Mouse (Mus musculus): ENCODE measurements at regions not wholly inside any gene's neighbourhood (a gene's known extent, or its start where the extent isn't known, plus 50 kb on each side); places are given as distances from the start of the nearest gene placed in this dataset.
"Not testable (repeated sequence)": the region's sequence is repeated elsewhere in the genome, so short reads cannot be mapped to it uniquely, and the experiment has no call there.

- Histone ChIP-seq H3K4me3 (no peak overlapping the region), H3K36me3 (ENCODE audit: control insufficient read depth, insufficient read depth, low read length) (no peaks in the 10 kb centered on the region), H3K27me3 (ENCODE audit: control insufficient read depth, insufficient read depth, low read length) (no peaks in the 10 kb centered on the region), H3K79me2 (replicated peaks; ENCODE audit: control insufficient read depth, insufficient read depth, low read length) (no peaks in the 10 kb centered on the region), H3K4me1 (ENCODE audit: control insufficient read depth, insufficient read depth, low read length) (no peaks in the 10 kb centered on the region), H3K9ac (ENCODE audit: low read depth, low read length) (no peak overlapping the region), H3K27ac (no peak overlapping the region)
- no peak for DNase-seq
- 53% methylated on average over 1 of the region's 1 CpGs for WGBS
- intact Hi-C loops (cut with DNase I): no loop called here
- no peak for TF ChIP-seq POLR2A (IDR thresholded peaks at IDR 0.05; ENCODE audit: insufficient read depth, low read depth, low read length)
- TF ChIP-seq CTCF (IDR thresholded peaks at IDR 0.05): no peak
- TF ChIP-seq EP300 (IDR thresholded peaks at IDR 0.05; ENCODE audit: insufficient read depth, low read depth, low read length): no peak
Observed at GRCm38 (mm10) chr6:14456394-14456793, 298.7 kb downstream of the Ppp1r3a start.

GRCm38 (mm10) chr6:14453321-14453720 is 301.8 kb downstream of the Ppp1r3a start:
- H3K4me1 ChIP-seq (ENCODE audit: control insufficient read depth, insufficient read depth, low read length); intact Hi-C loops (cut with DNase I); H3K36me3 ChIP-seq (ENCODE audit: control insufficient read depth, insufficient read depth, low read length); H3K27me3 ChIP-seq (ENCODE audit: control insufficient read depth, insufficient read depth, low read length); H3K4me3 ChIP-seq; H3K27ac ChIP-seq; DNase-seq; H3K79me2 ChIP-seq (replicated peaks; ENCODE audit: control insufficient read depth, insufficient read depth, low read length); H3K9ac ChIP-seq (ENCODE audit: low read depth, low read length): not testable (repeated sequence)
- WGBS: 69% methylated on average over 3 of the region's 3 CpGs

GRCm38 (mm10) chr6:14431751-14432150 is 323.3 kb downstream of the Ppp1r3a start:
- H3K36me3 ChIP-seq (ENCODE audit: control insufficient read depth, insufficient read depth, low read length): no peaks in the 10 kb centered on the region
- H3K79me2 ChIP-seq (replicated peaks; ENCODE audit: control insufficient read depth, insufficient read depth, low read length): no peaks in the 10 kb centered on the region
- H3K27me3 ChIP-seq (ENCODE audit: control insufficient read depth, insufficient read depth, low read length): no peaks in the 10 kb centered on the region
- WGBS: 84% methylated on average over 1 of the region's 1 CpGs
- H3K4me3 ChIP-seq: no peak overlapping the region
- no peak overlapping the region for H3K27ac ChIP-seq
- intact Hi-C loops (cut with DNase I): no loop called here
- TF ChIP-seq CTCF (IDR thresholded peaks at IDR 0.05) (no peak), EP300 (IDR thresholded peaks at IDR 0.05; ENCODE audit: insufficient read depth, low read depth, low read length) (no peak), POLR2A (IDR thresholded peaks at IDR 0.05; ENCODE audit: insufficient read depth, low read depth, low read length) (no peak)
- no peak for DNase-seq
- H3K4me1 ChIP-seq (ENCODE audit: control insufficient read depth, insufficient read depth, low read length): no peaks in the 10 kb centered on the region
- no peak overlapping the region for H3K9ac ChIP-seq (ENCODE audit: low read depth, low read length)

- H3K36me3 ChIP-seq (ENCODE audit: control insufficient read depth, insufficient read depth, low read length): no peaks in the 10 kb centered on the region
- intact Hi-C loops (cut with DNase I): no loop called here
- no peak for TF ChIP-seq EP300 (IDR thresholded peaks at IDR 0.05; ENCODE audit: insufficient read depth, low read depth, low read length)
- no peak for TF ChIP-seq POLR2A (IDR thresholded peaks at IDR 0.05; ENCODE audit: insufficient read depth, low read depth, low read length)
- no peak for TF ChIP-seq CTCF (IDR thresholded peaks at IDR 0.05)
- WGBS: 44% methylated on average over 4 of the region's 4 CpGs
- DNase-seq: no peak
- no peaks in the 10 kb centered on the region for H3K79me2 ChIP-seq (replicated peaks; ENCODE audit: control insufficient read depth, insufficient read depth, low read length)
- H3K9ac ChIP-seq (ENCODE audit: low read depth, low read length): no peak overlapping the region
- no peaks in the 10 kb centered on the region for H3K4me1 ChIP-seq (ENCODE audit: control insufficient read depth, insufficient read depth, low read length)
- H3K27ac ChIP-seq: no peak overlapping the region
- no peak overlapping the region for H3K4me3 ChIP-seq
- H3K27me3 ChIP-seq (ENCODE audit: control insufficient read depth, insufficient read depth, low read length): no peaks in the 10 kb centered on the region
Observed at GRCm38 (mm10) chr6:14409772-14410171, 345.3 kb downstream of the Ppp1r3a start.

- H3K4me3 ChIP-seq: no peak overlapping the region
- no peaks in the 10 kb centered on the region for H3K36me3 ChIP-seq (ENCODE audit: control insufficient read depth, insufficient read depth, low read length)
- no peaks in the 10 kb centered on the region for H3K27me3 ChIP-seq (ENCODE audit: control insufficient read depth, insufficient read depth, low read length)
- TF ChIP-seq POLR2A (IDR thresholded peaks at IDR 0.05; ENCODE audit: insufficient read depth, low read depth, low read length) (no peak), EP300 (IDR thresholded peaks at IDR 0.05; ENCODE audit: insufficient read depth, low read depth, low read length) (no peak), CTCF (IDR thresholded peaks at IDR 0.05) (no peak)
- no peaks in the 10 kb centered on the region for H3K4me1 ChIP-seq (ENCODE audit: control insufficient read depth, insufficient read depth, low read length)
- intact Hi-C loops (cut with DNase I): no loop called here
- WGBS: 76% methylated on average over 1 of the region's 1 CpGs
- no peak overlapping the region for H3K9ac ChIP-seq (ENCODE audit: low read depth, low read length)
- H3K79me2 ChIP-seq (replicated peaks; ENCODE audit: control insufficient read depth, insufficient read depth, low read length): no peaks in the 10 kb centered on the region
- no peak overlapping the region for H3K27ac ChIP-seq
- no peak for DNase-seq
Observed at GRCm38 (mm10) chr6:14407754-14408153, 347.3 kb downstream of the Ppp1r3a start.

- Histone ChIP-seq H3K27ac (no peak overlapping the region), H3K9ac (ENCODE audit: low read depth, low read length) (no peak overlapping the region), H3K4me1 (ENCODE audit: control insufficient read depth, insufficient read depth, low read length) (no peaks in the 10 kb centered on the region), H3K4me3 (no peak overlapping the region), H3K36me3 (ENCODE audit: control insufficient read depth, insufficient read depth, low read length) (no peaks in the 10 kb centered on the region), H3K79me2 (replicated peaks; ENCODE audit: control insufficient read depth, insufficient read depth, low read length) (no peaks in the 10 kb centered on the region), H3K27me3 (ENCODE audit: control insufficient read depth, insufficient read depth, low read length) (no peaks in the 10 kb centered on the region)
- DNase-seq: no peak
- TF ChIP-seq CTCF (IDR thresholded peaks at IDR 0.05) (no peak), EP300 (IDR thresholded peaks at IDR 0.05; ENCODE audit: insufficient read depth, low read depth, low read length) (no peak), POLR2A (IDR thresholded peaks at IDR 0.05; ENCODE audit: insufficient read depth, low read depth, low read length) (no peak)
- 45% methylated on average over 5 of the region's 5 CpGs for WGBS
- intact Hi-C loops (cut with DNase I): no loop called here
Observed at GRCm38 (mm10) chr6:14358280-14358679, 396.8 kb downstream of the Ppp1r3a start.

All from heart, adult 2 months (tissue).